Mouse (Mus musculus) layer of hippocampus, adult 11-12 months (tissue): ENCODE results near the gene Gdpd1.
"Not testable (repeated sequence)": the region's sequence is repeated elsewhere in the genome, so short reads cannot be mapped to it uniquely, and the experiment has no call there.

Source experiments
- DNase-seq: peaks from one replicate; pipeline ENCODE4 v3.0.0; 2022; ENCODE audit warnings: low spot score

Gene Gdpd1

GRCm38 (mm10) chr11:87026096-87026875 is 47.6 kb downstream of the Gdpd1 start:
- no peak for DNase-seq

GRCm38 (mm10) chr11:87025351-87025750 is 48.5 kb downstream of the Gdpd1 start:
- DNase-seq = peak; percentile 28

- DNase-seq = not testable (repeated sequence)
These were observed 50.6 kb downstream of the Gdpd1 start for GRCm38 (mm10) chr11:87023240-87023639.

- DNase-seq = no peak
These were observed 51.1 kb downstream of the Gdpd1 start for GRCm38 (mm10) chr11:87022765-87023164.

- DNase-seq = no peak
These were observed 52.3 kb downstream of the Gdpd1 start for GRCm38 (mm10) chr11:87021551-87021950.

GRCm38 (mm10) chr11:87020449-87020848 is 53.4 kb downstream of the Gdpd1 start:
- no peak for DNase-seq

- no peak for DNase-seq
These were observed 54.4 kb downstream of the Gdpd1 start for GRCm38 (mm10) chr11:87019431-87019830.

GRCm38 (mm10) chr11:87018081-87018480 is 55.8 kb downstream of the Gdpd1 start:
- no peak for DNase-seq

- DNase-seq = no peak
These were observed 58.2 kb downstream of the Gdpd1 start for GRCm38 (mm10) chr11:87015691-87016090.

GRCm38 (mm10) chr11:87010476-87010875 is 63.4 kb downstream of the Gdpd1 start:
- peak; percentile 82 for DNase-seq

- peak; percentile 38 for DNase-seq
These were observed 66.5 kb downstream of the Gdpd1 start for GRCm38 (mm10) chr11:87007371-87007770.

- no peak for DNase-seq
These were observed 68.7 kb downstream of the Gdpd1 start for GRCm38 (mm10) chr11:87004960-87005755.

GRCm38 (mm10) chr11:87002078-87002829 is 71.6 kb downstream of the Gdpd1 start:
- peak; percentile 79 for DNase-seq

- DNase-seq = no peak
These were observed 72.6 kb downstream of the Gdpd1 start for GRCm38 (mm10) chr11:87001217-87001616.

GRCm38 (mm10) chr11:86996266-86996665 is 77.6 kb downstream of the Gdpd1 start:
- no peak for DNase-seq

GRCm38 (mm10) chr11:86995625-86996221 is 78.1 kb downstream of the Gdpd1 start:
- peak; percentile 75 for DNase-seq

GRCm38 (mm10) chr11:86994791-86995624 is 78.9 kb downstream of the Gdpd1 start:
- no peak for DNase-seq

- no peak for DNase-seq
These were observed 79.5 kb downstream of the Gdpd1 start for GRCm38 (mm10) chr11:86994330-86994729.

- DNase-seq = peak; percentile 98
These were observed 80.5 kb downstream of the Gdpd1 start, which contains the start of gene Ypel2 for GRCm38 (mm10) chr11:86993041-86994037. TSS of gene Ypel2 (minus strand) at chr11:86993707.
